Mouse (Mus musculus) neural tube, embryonic 10.5 days (tissue): ENCODE measurements around the gene Pacsin3.
A peak's percentile ranks its signal among the peaks of the same experiment; 100 is the strongest.

Experiments
- DNase-seq: peaks from one replicate; pipeline ENCODE4 v3.0.0-alpha.2; 2017; ENCODE audit warnings: low spot score; ENCODE audit errors: extremely low spot score

The Pacsin3 gene

GRCm38 (mm10) chr2:91258830-91259229 is 3.1 kb downstream of the Pacsin3 start:
- DNase-seq: no peak

GRCm38 (mm10) chr2:91259493-91259892 is 3.7 kb downstream of the Pacsin3 start:
- DNase-seq: no peak

- no peak for DNase-seq
These were observed 8.2 kb downstream of the Pacsin3 start for GRCm38 (mm10) chr2:91263692-91264660.

GRCm38 (mm10) chr2:91264711-91265681 is 9.2 kb downstream of the Pacsin3 start, which contains the start of gene Arfgap2:
Gene Arfgap2 (plus strand): TSS chr2:91264974.
- DNase-seq: peak; percentile 97

- DNase-seq: no peak
These were observed 12.3 kb downstream of the Pacsin3 start for GRCm38 (mm10) chr2:91268042-91268441.

- no peak for DNase-seq
These were observed 13.0 kb downstream of the Pacsin3 start for GRCm38 (mm10) chr2:91268706-91269105.

- no peak for DNase-seq
These were observed 14.0 kb downstream of the Pacsin3 start for GRCm38 (mm10) chr2:91269687-91270133.

GRCm38 (mm10) chr2:91278749-91279371 is 23.1 kb downstream of the Pacsin3 start:
- peak; percentile 65 for DNase-seq

GRCm38 (mm10) chr2:91279372-91279755 is 23.6 kb downstream of the Pacsin3 start:
- DNase-seq: no peak

- DNase-seq: no peak
These were observed 25.6 kb downstream of the Pacsin3 start for GRCm38 (mm10) chr2:91281366-91281765.

- no peak for DNase-seq
These were observed 28.2 kb downstream of the Pacsin3 start for GRCm38 (mm10) chr2:91283972-91284371.

- no peak for DNase-seq
These were observed 28.8 kb downstream of the Pacsin3 start for GRCm38 (mm10) chr2:91284375-91285199.

- DNase-seq: peak; percentile 78
These were observed 30.2 kb downstream of the Pacsin3 start for GRCm38 (mm10) chr2:91285885-91286505.

GRCm38 (mm10) chr2:91287563-91287962 is 31.8 kb downstream of the Pacsin3 start:
- no peak for DNase-seq

- no peak for DNase-seq
These were observed 35.6 kb downstream of the Pacsin3 start for GRCm38 (mm10) chr2:91291197-91292007.

- no peak for DNase-seq
These were observed 38.5 kb downstream of the Pacsin3 start for GRCm38 (mm10) chr2:91294226-91294625.

- DNase-seq: no peak
These were observed 40.1 kb downstream of the Pacsin3 start for GRCm38 (mm10) chr2:91295895-91296294.

- DNase-seq: no peak
These were observed 43.4 kb downstream of the Pacsin3 start for GRCm38 (mm10) chr2:91299156-91299555.

GRCm38 (mm10) chr2:91300784-91301183 is 45.0 kb downstream of the Pacsin3 start:
- no peak for DNase-seq
